Mouse (Mus musculus) hindbrain, embryonic 11.5 days (tissue): ENCODE measurements around the gene Dck. TPM values are rescaled to one million over a fixed set of nuclear protein-coding genes. Genes with fewer than 3 reads are reported as not detected.

Source experiments
- ATAC-seq: fragments of 200-750 bp; cut with Nextera tagmentation; 2 replicates; pipeline ENCODE4 v1.8.0; 2017; ENCODE audit warnings: mild to moderate bottlenecking, moderate TSS enrichment, moderate library complexity; ENCODE audit not compliant: low FRiP score
- DNase-seq: peaks from one replicate; pipeline ENCODE4 v3.0.0-alpha.2; 2015; ENCODE audit warnings: low spot score
- H3K27ac ChIP-seq: fragments of 300-500 bp; sonication (generic); 2 replicates; pipeline ENCODE4 v1.5.1; 2014; ENCODE audit warnings: mild to moderate bottlenecking, low read depth, low read length
- H3K27me3 ChIP-seq: fragments of 300-500 bp; sonication (generic); 2 replicates; pipeline ENCODE4 v1.6.1; 2014; ENCODE audit warnings: mild to moderate bottlenecking, low read length, moderate library complexity, mixed read lengths; ENCODE audit not compliant: control insufficient read depth, insufficient read depth
- H3K36me3 ChIP-seq: fragments of 300-500 bp; sonication (generic); 2 replicates; pipeline ENCODE4 v1.6.1; 2014; ENCODE audit warnings: mild to moderate bottlenecking, low read length, moderate library complexity, mixed read lengths; ENCODE audit not compliant: control insufficient read depth, insufficient read depth
- H3K4me1 ChIP-seq: fragments of 300-500 bp; sonication (generic); replicated peaks from 2 replicates; pipeline ENCODE4 v1.6.1; 2014; ENCODE audit warnings: low read length, mixed read lengths; ENCODE audit not compliant: control insufficient read depth, insufficient read depth
- H3K4me2 ChIP-seq: fragments of 300-500 bp; sonication (generic); replicated peaks from 2 replicates; pipeline ENCODE4 v1.6.1; 2014; ENCODE audit warnings: mild to moderate bottlenecking, low read depth, low read length
- H3K4me3 ChIP-seq: fragments of 300-500 bp; sonication (generic); 2 replicates; pipeline ENCODE4 v1.5.1; 2014; ENCODE audit warnings: low read depth, low read length
- H3K9ac ChIP-seq: fragments of 300-500 bp; sonication (generic); 2 replicates; pipeline ENCODE4 v1.6.1; 2014; ENCODE audit warnings: low read depth, low read length
- H3K9me3 ChIP-seq: fragments of 300-500 bp; sonication (generic); 2 replicates; pipeline ENCODE4 v1.6.1; 2016; ENCODE audit warnings: low read length; ENCODE audit not compliant: control insufficient read depth
- WGBS: fragments of 180-500 bp; shearing (Covaris S2); extraction: QIAGEN DNeasy Blood & Tissue Kit; methylation state at CpG from one replicate; pipeline ENCODE4 v1.1.7; 2014; 5-methylcytosine and 5-hydroxymethylcytosine counted together
- polyA plus RNA-seq: library from polyadenylated mRNA; unstranded; fragments of >200 nt; fragmentation: Nextera tagmentation; extraction: Ambion mirVana; gene quantifications from 2 replicates; pipeline ENCODE4 v1.2.1, GENCODE M21; 2014

Dck gene
- 107 and 121 TPM in 2 replicates for polyA plus RNA-seq

- Histone ChIP-seq H3K4me1 (0 out of 2 replicates have a peak, but pooled peaks cover 4% of the 10 kb centered on the region), H3K36me3 (no peaks in the 10 kb centered on the region), H3K9ac (peak within 1 kb of the TSS; percentile 82), H3K27ac (peak within 1 kb of the TSS; percentile 87), H3K27me3 (no peaks in the 10 kb centered on the region), H3K9me3 (no peaks in the 10 kb centered on the region), H3K4me2 (peak within 1 kb of the TSS; percentile 39), H3K4me3 (peak within 1 kb of the TSS; percentile 72)
- ATAC-seq = peak; percentile 100
- peak; percentile 99 for DNase-seq
- under 1% methylated on average over 49 of the region's 51 CpGs for WGBS
These were observed at the start of gene Dck for GRCm38 (mm10) chr5:88764987-88765481. TSS of gene Dck (plus strand) at chr5:88764996.

- Histone ChIP-seq H3K9me3 (no peaks in the 10 kb centered on the region), H3K9ac (no peak overlapping the region), H3K36me3 (no peaks in the 10 kb centered on the region), H3K27ac (no peak overlapping the region), H3K27me3 (no peaks in the 10 kb centered on the region), H3K4me2 (no peak overlapping the region), H3K4me1 (0 out of 2 replicates have a peak, but pooled peaks cover under 1% of the 10 kb centered on the region), H3K4me3 (no peak overlapping the region)
- 93% methylated on average over 2 of the region's 2 CpGs for WGBS
- ATAC-seq (no peak), DNase-seq (no peak)
These were observed 47.8 kb upstream of the Dck start for GRCm38 (mm10) chr5:88716983-88717382.

DNA sequence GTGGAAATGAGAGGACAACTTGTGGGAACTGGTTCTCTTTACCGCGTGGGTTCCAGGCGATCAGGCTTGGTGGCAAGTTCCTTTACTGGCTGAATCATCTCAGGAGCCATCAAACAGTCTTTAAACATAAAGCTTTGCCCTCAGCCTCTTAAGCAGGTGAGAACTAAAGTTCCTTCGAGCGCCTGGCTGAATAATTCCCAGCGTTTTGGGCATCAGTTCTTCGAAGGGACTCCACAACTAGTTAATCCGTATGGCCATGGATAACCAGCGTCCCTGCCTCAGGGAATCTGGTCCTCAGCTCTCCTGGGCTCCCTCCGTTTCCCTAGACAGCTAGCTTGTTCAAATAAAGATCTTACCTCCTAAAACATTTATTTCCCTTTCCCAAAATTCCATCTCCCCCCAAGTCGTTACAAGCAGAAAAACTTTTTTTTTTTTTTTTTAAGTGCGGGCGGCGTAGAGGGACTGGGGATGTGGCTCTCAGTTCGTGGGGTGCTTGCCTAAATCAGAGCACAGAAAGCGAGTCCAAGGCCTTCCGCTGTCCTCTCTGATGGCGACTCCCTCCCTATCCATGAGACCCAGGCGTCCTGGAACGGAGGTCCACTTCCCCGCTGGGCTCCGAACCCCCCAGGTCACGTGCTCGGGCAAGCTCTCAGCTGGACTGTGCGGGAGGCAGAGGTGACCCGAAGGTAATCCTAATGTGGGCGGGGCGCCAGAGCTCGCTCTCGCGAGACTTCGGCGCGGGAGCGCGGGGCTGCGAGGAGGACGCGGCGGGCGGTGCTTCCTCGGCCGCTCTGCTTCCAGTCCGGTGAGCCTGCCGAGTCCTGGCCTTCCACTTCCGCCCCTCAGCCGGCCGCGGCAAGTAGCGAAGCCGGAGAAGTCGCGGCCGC lies 44.4 kb upstream of the Dck start, which contains the start of gene Mob1b:
Mob1b (plus strand) TSS at position 740 of the 887 bp plus-strand sequence.
- 0 out of 2 replicates have a peak, but pooled peaks cover 2% of the 10 kb centered on the region for H3K4me1 ChIP-seq
- no peaks in the 10 kb centered on the region for H3K9me3 ChIP-seq
- H3K27me3 ChIP-seq = no peaks in the 10 kb centered on the region
- peak within 1 kb of the TSS; percentile 96 for H3K4me2 ChIP-seq
- DNase-seq = peak; percentile 97
- H3K36me3 ChIP-seq = no peaks in the 10 kb centered on the region
- peak within 1 kb of the TSS; percentile 67 for H3K4me3 ChIP-seq
- peak; percentile 98 for ATAC-seq
- H3K27ac ChIP-seq = peak within 1 kb of the TSS; percentile 79
- under 1% methylated on average over 54 of the region's 54 CpGs for WGBS
- H3K9ac ChIP-seq = peak within 1 kb of the TSS; percentile 91

DNA sequence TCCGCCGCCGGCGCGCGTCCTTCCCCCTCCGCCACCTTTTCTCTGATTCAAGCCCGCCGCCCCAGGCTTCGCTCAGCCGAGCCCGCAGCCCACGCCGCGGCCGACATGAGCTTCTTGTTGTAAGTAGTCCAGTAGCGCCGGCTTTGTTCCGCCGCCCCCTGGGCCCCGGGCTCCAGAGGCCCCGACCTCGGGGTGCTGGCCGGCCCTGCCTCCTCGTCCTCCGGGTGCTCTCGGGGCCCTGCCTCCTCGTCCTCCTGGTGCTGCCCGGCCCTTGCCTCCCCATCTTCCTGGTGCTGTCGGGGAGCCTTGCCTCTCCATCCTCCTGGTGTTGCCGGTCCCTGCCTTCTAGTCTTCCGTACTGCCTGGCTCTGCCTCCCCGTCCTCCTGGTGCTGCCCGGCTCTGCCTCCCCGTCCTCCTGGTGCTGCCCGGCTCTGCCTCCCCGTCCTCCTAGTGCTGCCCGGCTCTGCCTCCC lies 43.8 kb upstream of the Dck start:
- 0 out of 2 replicates have a peak, but pooled peaks cover 2% of the 10 kb centered on the region for H3K4me1 ChIP-seq
- DNase-seq = no peak
- under 1% methylated on average over 32 of the region's 38 CpGs for WGBS
- H3K27me3 ChIP-seq = no peaks in the 10 kb centered on the region
- peak overlapping the region; percentile 96 for H3K4me2 ChIP-seq
- H3K9me3 ChIP-seq = no peaks in the 10 kb centered on the region
- peak overlapping the region; percentile 91 for H3K9ac ChIP-seq
- ATAC-seq = peak; percentile 83
- peak overlapping the region; percentile 67 for H3K4me3 ChIP-seq
- H3K27ac ChIP-seq = peak overlapping the region; percentile 79
- H3K36me3 ChIP-seq = no peaks in the 10 kb centered on the region

GRCm38 (mm10) chr5:88721565-88722212 lies 43.1 kb upstream of the Dck start:
- 4% methylated on average over 31 of the region's 31 CpGs for WGBS

DNA sequence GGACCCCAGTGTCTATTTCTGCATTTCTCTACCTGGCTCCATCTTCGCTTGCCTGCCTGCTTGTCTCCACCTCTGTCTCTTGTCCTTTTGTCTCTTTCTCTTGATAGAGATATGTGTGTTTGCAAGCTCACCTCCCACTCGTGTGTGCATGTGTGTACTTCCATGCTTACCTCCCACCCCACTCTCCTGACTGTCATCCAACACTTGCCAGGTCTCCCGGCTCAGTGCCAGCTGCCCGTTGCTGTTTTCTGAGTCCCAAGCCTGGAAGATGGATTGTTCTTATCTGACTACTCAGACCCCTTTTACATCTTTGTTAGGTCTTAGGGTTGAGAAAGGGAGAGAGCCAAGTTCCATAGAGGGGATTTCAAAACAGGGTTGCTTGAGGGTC lies 42.6 kb upstream of the Dck start:
- DNase-seq (no peak), ATAC-seq (no peak)
- H3K4me1 ChIP-seq = 0 out of 2 replicates have a peak, but pooled peaks cover 2% of the 10 kb centered on the region
- no peaks in the 10 kb centered on the region for H3K9me3 ChIP-seq
- H3K27me3 ChIP-seq = no peaks in the 10 kb centered on the region
- no peak overlapping the region for H3K27ac ChIP-seq
- 42% methylated on average over 4 of the region's 4 CpGs for WGBS
- peak overlapping the region; percentile 91 for H3K9ac ChIP-seq
- peak overlapping the region; percentile 96 for H3K4me2 ChIP-seq
- H3K4me3 ChIP-seq = peak overlapping the region; percentile 67
- no peaks in the 10 kb centered on the region for H3K36me3 ChIP-seq

More at GRCm38 (mm10) chr5:88721565-88722212, 43.1 kb upstream of the Dck start:
- peak; percentile 53 for DNase-seq
- H3K36me3 ChIP-seq = no peaks in the 10 kb centered on the region
- H3K4me1 ChIP-seq = 0 out of 2 replicates have a peak, but pooled peaks cover 2% of the 10 kb centered on the region
- H3K9ac ChIP-seq = peak overlapping the region; percentile 91
- peak overlapping the region; percentile 79; the same call in 1 of the 2 replicates for H3K27ac ChIP-seq
- H3K27me3 ChIP-seq = no peaks in the 10 kb centered on the region
- peak overlapping the region; percentile 96 for H3K4me2 ChIP-seq
- ATAC-seq = peak; percentile 17; the same call in 1 of the 2 replicates
- H3K4me3 ChIP-seq = peak overlapping the region; percentile 67
- no peaks in the 10 kb centered on the region for H3K9me3 ChIP-seq

DNA sequence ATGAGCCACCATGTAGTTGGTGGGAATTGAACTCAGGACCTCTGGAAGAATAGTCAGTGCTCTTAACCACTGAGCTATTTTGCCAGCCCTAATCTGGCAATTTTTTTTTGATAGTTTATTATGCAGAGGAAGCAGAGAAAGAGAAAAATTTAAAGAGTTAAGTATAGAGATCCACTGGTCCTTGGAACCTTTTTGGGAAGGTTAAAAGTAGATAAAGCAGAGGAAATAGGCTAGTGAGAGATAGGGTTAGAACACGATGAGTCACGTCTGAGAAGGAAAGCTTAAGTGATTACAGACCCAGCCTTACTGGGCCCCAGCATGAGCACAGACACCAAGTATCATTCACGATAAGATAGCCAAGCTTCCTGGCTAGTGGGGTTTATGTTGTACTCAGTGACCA lies 40.8 kb upstream of the Dck start:
- Histone ChIP-seq H3K9ac (no peak overlapping the region), H3K4me2 (no peak overlapping the region), H3K27me3 (no peaks in the 10 kb centered on the region), H3K4me1 (0 out of 2 replicates have a peak, but pooled peaks cover 2% of the 10 kb centered on the region), H3K9me3 (no peaks in the 10 kb centered on the region), H3K36me3 (no peaks in the 10 kb centered on the region), H3K4me3 (no peak overlapping the region), H3K27ac (no peak overlapping the region)
- DNase-seq = no peak
- no peak for ATAC-seq
- 86% methylated on average over 3 of the region's 3 CpGs for WGBS

DNA sequence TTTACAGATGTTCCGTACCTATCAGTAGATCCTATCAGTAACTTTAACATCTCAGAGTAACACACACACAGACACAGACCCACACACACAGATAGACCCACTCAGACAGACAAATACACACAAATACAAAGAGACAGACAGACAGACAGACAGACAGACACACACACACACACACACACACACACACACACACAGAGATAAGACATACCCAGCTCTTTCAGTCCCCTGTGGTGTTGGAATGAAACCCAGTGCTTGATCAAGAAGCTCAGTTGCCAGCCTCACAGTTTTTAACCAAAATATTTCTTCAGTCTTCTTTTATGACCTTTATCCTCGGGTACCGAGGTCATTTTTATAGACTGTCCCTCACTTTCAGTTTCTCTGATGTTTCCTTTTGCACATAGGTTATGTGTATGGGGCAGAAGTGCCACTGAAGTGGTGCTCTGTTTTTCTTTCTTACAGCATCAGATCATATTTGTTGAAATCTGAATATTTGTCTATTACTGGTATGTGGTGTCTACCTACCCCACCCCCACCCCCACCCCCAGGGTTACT lies 37.1 kb upstream of the Dck start:
- H3K4me3 ChIP-seq = no peak overlapping the region
- DNase-seq (no peak), ATAC-seq (no peak)
- no peak overlapping the region for H3K4me2 ChIP-seq
- no peaks in the 10 kb centered on the region for H3K4me1 ChIP-seq
- H3K9ac ChIP-seq = no peak overlapping the region
- no peak overlapping the region for H3K27ac ChIP-seq
- H3K36me3 ChIP-seq = no peaks in the 10 kb centered on the region
- 90% methylated on average over 3 of the region's 3 CpGs for WGBS
- H3K9me3 ChIP-seq = no peaks in the 10 kb centered on the region
- no peaks in the 10 kb centered on the region for H3K27me3 ChIP-seq
